Mouse (Mus musculus) forebrain, embryonic 12.5 days (tissue): ENCODE measurements at regions not wholly inside any gene's neighbourhood (a gene's known extent, or its start where the extent isn't known, plus 50 kb on each side); places are given as distances from the start of the nearest gene placed in this dataset. TPM values are rescaled to one million over a fixed set of nuclear protein-coding genes. Genes with fewer than 3 reads are reported as not detected.

ENCODE experiments used
- ATAC-seq: fragments of 200-750 bp; cut with Nextera tagmentation; 2 replicates; pipeline ENCODE4 v1.8.0; 2017; ENCODE audit warnings: moderate TSS enrichment; ENCODE audit not compliant: low FRiP score
- H3K27ac ChIP-seq: fragments of 300-500 bp; sonication (generic); 2 replicates; pipeline ENCODE4 v1.5.1; 2016; ENCODE audit warnings: mild to moderate bottlenecking
- H3K27me3 ChIP-seq: fragments of 300-500 bp; sonication (generic); 2 replicates; pipeline ENCODE4 v1.6.1; 2016; ENCODE audit warnings: mild to moderate bottlenecking
- H3K36me3 ChIP-seq: fragments of 300-500 bp; sonication (generic); replicated peaks from 2 replicates; pipeline ENCODE4 v1.6.1; 2016; ENCODE audit warnings: mild to moderate bottlenecking
- H3K4me1 ChIP-seq: fragments of 300-500 bp; sonication (generic); 2 replicates; pipeline ENCODE4 v1.6.1; 2016
- H3K4me2 ChIP-seq: fragments of 300-500 bp; sonication (generic); 2 replicates; pipeline ENCODE4 v1.6.1; 2016; ENCODE audit warnings: mild to moderate bottlenecking, moderate library complexity
- H3K4me3 ChIP-seq: fragments of 300-500 bp; sonication (generic); replicated peaks from 2 replicates; pipeline ENCODE4 v1.5.1; 2016; ENCODE audit warnings: mild to moderate bottlenecking
- H3K9ac ChIP-seq: fragments of 300-500 bp; sonication (generic); 2 replicates; pipeline ENCODE4 v1.6.1; 2016; ENCODE audit warnings: mild to moderate bottlenecking
- H3K9me3 ChIP-seq: fragments of 300-500 bp; sonication (generic); 2 replicates; pipeline ENCODE4 v1.6.1; 2016
- WGBS: fragments of 180-500 bp; shearing (Covaris S2); methylation state at CpG from one replicate; pipeline ENCODE4 v1.1.7; 2016; 5-methylcytosine and 5-hydroxymethylcytosine counted together
- microRNA-seq: library from miRNA; unstranded; fragments of <30 nt; microRNA quantifications from one replicate; pipeline ENCODE4, GENCODE M21; 2017

DNA sequence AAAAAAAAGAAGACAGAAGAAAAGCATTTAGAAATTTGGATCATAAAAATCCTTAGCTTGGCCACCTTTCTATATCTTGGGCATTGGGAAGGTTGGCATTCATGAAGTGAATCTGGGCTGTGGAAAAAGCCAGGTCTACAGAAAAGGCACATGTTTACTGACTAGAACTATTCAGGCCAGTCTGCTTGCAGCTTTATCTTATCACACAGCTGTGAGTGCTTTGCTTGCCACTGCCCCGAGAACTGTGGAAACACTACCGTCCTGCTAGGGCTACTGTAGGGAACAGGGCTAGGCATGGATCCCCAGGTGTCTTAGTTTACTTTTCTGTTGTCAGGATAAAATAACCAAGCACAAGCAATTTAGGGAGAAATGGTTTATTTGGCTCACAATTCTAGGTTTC, 63.4 kb upstream of the Med14 start:
- no peaks in the 10 kb centered on the region for H3K9me3 ChIP-seq
- no peaks in the 10 kb centered on the region for H3K4me1 ChIP-seq
- no peaks in the 10 kb centered on the region for H3K27me3 ChIP-seq
- no peak overlapping the region for H3K9ac ChIP-seq
- H3K36me3 ChIP-seq = no peaks in the 10 kb centered on the region
- ATAC-seq = no peak
- no peak overlapping the region for H3K4me2 ChIP-seq
- H3K27ac ChIP-seq = no peak overlapping the region
- 92% methylated on average over 2 of the region's 2 CpGs for WGBS
- no peak overlapping the region for H3K4me3 ChIP-seq

DNA sequence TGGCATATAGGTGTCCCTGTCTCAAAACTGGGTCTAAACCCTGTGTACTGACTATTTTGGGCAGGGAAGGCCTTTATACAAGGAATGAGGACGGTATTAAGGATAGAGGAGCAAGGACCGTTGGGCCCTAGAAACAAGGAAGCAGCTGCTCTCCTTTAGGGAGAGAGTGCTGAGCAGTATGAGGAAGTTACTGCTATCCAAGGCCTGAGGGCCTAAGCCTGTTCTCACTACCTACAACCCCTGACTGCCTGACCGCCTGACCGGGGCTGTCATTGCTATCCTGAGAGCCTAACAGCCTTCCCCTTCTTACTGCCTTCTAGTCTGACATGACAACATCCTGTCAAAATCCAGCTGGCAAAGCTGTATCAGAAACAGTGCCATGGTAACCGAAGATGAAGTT, 62.6 kb upstream of the Med14 start:
- Histone ChIP-seq H3K4me3 (no peak overlapping the region), H3K36me3 (no peaks in the 10 kb centered on the region), H3K27ac (no peak overlapping the region), H3K9me3 (no peaks in the 10 kb centered on the region), H3K9ac (no peak overlapping the region), H3K27me3 (no peaks in the 10 kb centered on the region), H3K4me1 (no peaks in the 10 kb centered on the region), H3K4me2 (no peak overlapping the region)
- no peak for ATAC-seq
- WGBS = 88% methylated on average over 5 of the region's 5 CpGs

DNA sequence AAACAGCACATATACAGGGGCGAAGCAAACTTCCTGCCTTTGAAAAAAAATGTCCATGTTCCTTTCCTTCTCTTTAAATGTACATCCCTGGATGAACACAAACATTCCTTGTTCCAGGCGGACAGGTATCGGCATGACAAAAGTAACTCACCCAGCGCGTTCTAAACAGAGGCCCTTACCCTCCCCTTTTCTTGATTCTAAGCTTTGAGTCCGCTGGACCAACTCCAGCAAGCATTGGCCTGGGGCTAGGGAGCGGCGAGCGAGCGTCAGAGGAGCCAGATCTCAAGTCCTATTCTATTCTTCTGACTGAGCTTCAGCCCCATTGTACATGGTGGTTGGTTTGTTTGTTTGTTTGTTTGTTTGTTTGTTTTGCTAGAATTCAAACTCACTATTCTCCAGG, 60.9 kb upstream of the Med14 start:
- H3K9ac ChIP-seq = no peak overlapping the region

DNA sequence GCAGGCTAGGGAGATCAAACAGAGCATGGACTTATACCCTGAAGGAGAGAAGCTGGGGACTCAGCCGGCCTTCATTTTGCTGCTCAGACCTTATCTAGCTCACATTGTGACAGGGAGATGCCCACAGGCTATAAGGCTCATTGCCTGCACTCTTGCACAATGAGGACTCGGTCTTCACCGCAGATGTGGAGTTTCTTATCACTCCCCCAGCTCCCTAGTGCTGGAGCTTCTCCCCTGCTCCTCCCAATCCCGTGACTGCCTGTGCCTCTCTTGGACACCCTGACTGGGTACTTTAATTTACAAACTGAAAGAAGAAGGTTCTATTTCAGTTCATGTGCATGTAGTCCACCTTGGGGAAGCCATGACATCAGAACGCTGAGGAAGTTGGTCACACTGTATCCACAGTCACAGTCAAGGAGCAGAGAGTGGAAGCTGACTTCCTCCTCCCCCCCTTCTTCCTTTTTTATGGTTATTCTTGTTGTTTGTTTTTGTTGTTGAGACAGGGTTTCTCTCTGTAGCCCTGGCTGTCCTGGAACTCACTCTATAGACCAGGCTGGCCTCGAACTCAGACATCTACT, 51.3 kb upstream of the Med14 start:
- no peaks in the 10 kb centered on the region for H3K27me3 ChIP-seq
- H3K4me2 ChIP-seq = no peak overlapping the region
- no peak for ATAC-seq
- H3K9me3 ChIP-seq = no peaks in the 10 kb centered on the region
- no peaks in the 10 kb centered on the region for H3K36me3 ChIP-seq
- H3K9ac ChIP-seq = no peak overlapping the region
- H3K4me1 ChIP-seq = no peaks in the 10 kb centered on the region
- H3K4me3 ChIP-seq = no peak overlapping the region
- 90% methylated on average over 6 of the region's 6 CpGs for WGBS
- no peak overlapping the region for H3K27ac ChIP-seq

More for the DNA sequence above, 60.9 kb upstream of the Med14 start:
- Histone ChIP-seq H3K27me3 (no peaks in the 10 kb centered on the region), H3K4me1 (no peaks in the 10 kb centered on the region), H3K36me3 (no peaks in the 10 kb centered on the region), H3K4me3 (no peak overlapping the region), H3K27ac (no peak overlapping the region), H3K4me2 (no peak overlapping the region), H3K9me3 (no peaks in the 10 kb centered on the region)
- WGBS = 67% methylated on average over 10 of the region's 10 CpGs
- ATAC-seq = no peak

Small RNAs in the stretch of these regions (microRNA-seq; reads per million reads assigned to microRNA genes)
- not detected for gene Gm25063
